Mouse (Mus musculus): ENCODE data around the gene Tmem156. TPM values are rescaled to one million over a fixed set of nuclear protein-coding genes. Genes with fewer than 3 reads are reported as not detected.
A peak's percentile ranks its signal among the peaks of the same experiment; 100 is the strongest.

Tmem156 gene
- 0.16 TPM in 1 of 2 replicates, not detected in the other for polyA plus RNA-seq (2016; fragmentation: Nextera tagmentation; extraction: Ambion mirVana)

DNA sequence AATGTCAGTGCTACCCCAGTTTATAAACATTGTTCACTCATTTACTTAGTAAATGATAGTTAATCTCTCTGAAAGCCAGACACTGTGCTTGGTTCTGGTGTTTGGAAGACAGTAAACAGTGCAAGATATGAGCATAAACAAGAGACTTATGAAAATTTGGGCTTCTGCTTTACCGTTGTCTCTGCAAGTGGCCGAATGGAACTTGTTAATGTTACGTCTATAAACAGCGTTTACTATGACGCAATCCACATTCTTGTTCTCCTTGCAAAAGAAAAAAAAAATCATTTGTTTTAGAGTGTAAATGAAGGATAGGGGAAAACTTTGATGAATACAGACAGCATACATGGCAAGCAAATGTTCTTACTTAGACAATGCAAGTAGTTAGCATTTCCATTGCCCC, at the start of gene Tmem156:
TSS of gene Tmem156 (minus strand) at position 212 of the 400 bp plus-strand sequence.
- no peak within 1 kb of the TSS for H3K4me3 ChIP-seq
- 87% methylated on average over 5 of the region's 5 CpGs for WGBS
- H3K27ac ChIP-seq (replicated peaks) = no peak within 1 kb of the TSS
- no peaks in the 10 kb centered on the region for H3K9me3 ChIP-seq
- no peak for DNase-seq (ENCODE audit: low spot score)
- H3K36me3 ChIP-seq (replicated peaks) = no peaks in the 10 kb centered on the region
- H3K4me1 ChIP-seq = 0 out of 2 replicates have a peak, but pooled peaks cover 6% of the 10 kb centered on the region
- no peaks in the 10 kb centered on the region for H3K27me3 ChIP-seq (replicated peaks; ENCODE audit: low read depth, poor library complexity, severe bottlenecking)

DNA sequence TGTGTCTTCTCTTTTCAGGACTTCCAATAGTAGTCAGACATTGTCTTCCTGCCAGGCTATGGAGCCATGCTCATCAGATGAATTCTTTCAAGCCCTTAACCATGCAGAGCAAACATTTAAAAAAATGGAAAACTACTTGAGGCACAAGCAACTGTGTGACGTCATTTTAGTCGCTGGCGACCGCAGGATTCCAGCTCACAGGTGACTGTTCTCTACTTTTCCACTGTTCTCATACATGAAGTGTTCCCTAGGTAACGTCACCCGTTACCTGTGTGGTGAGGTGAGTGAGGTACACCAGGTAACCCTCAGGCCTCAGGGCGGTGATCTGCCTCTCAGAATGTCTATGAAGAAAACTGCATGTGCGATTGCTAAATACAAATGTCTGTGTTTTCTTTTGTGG, 49.3 kb upstream of the Tmem156 start:
- Histone ChIP-seq H3K9me3 (no peaks in the 10 kb centered on the region), H3K27me3 (replicated peaks; ENCODE audit: low read depth, poor library complexity, severe bottlenecking) (no peaks in the 10 kb centered on the region), H3K36me3 (replicated peaks) (peaks cover 16% of the 10 kb centered on the region), H3K4me3 (no peak overlapping the region), H3K4me1 (no peaks in the 10 kb centered on the region), H3K27ac (replicated peaks) (no peak overlapping the region)
- DNase-seq (ENCODE audit: low spot score) = no peak
- WGBS = 93% methylated on average over 8 of the region's 8 CpGs

- no peak for DNase-seq (ENCODE audit: low spot score)
- H3K36me3 ChIP-seq (replicated peaks) = peaks cover under 1% of the 10 kb centered on the region; the same call in 1 of the 2 replicates
- no peaks in the 10 kb centered on the region for H3K4me1 ChIP-seq
- H3K9me3 ChIP-seq = no peaks in the 10 kb centered on the region
- H3K27ac ChIP-seq (replicated peaks) = no peak overlapping the region
- no peak overlapping the region for H3K4me3 ChIP-seq
- 83% methylated on average over 6 of the region's 6 CpGs for WGBS
- no peaks in the 10 kb centered on the region for H3K27me3 ChIP-seq (replicated peaks; ENCODE audit: low read depth, poor library complexity, severe bottlenecking)
Measured at GRCm38 (mm10) chr5:65137073-65137472, 45.1 kb upstream of the Tmem156 start.

- WGBS = 78% methylated on average over 7 of the region's 7 CpGs
- Histone ChIP-seq H3K27me3 (replicated peaks; ENCODE audit: low read depth, poor library complexity, severe bottlenecking) (no peaks in the 10 kb centered on the region), H3K4me1 (peaks cover 5% of the 10 kb centered on the region), H3K27ac (replicated peaks) (no peak overlapping the region), H3K36me3 (replicated peaks) (no peaks in the 10 kb centered on the region), H3K9me3 (no peaks in the 10 kb centered on the region), H3K4me3 (no peak overlapping the region)
- no peak for DNase-seq (ENCODE audit: low spot score)
Measured at GRCm38 (mm10) chr5:65136159-65136558, 44.2 kb upstream of the Tmem156 start.

- Histone ChIP-seq H3K4me3 (peak overlapping the region; percentile 59), H3K27ac (replicated peaks) (peak overlapping the region; percentile 73), H3K9me3 (no peaks in the 10 kb centered on the region), H3K4me1 (peaks cover 11% of the 10 kb centered on the region), H3K27me3 (replicated peaks; ENCODE audit: low read depth, poor library complexity, severe bottlenecking) (no peaks in the 10 kb centered on the region), H3K36me3 (replicated peaks) (no peaks in the 10 kb centered on the region)
- WGBS = 17% methylated on average over 20 of the region's 20 CpGs
- peak; percentile 22 for DNase-seq (ENCODE audit: low spot score)
Measured at GRCm38 (mm10) chr5:65131211-65131879, 39.4 kb upstream of the Tmem156 start.

DNA sequence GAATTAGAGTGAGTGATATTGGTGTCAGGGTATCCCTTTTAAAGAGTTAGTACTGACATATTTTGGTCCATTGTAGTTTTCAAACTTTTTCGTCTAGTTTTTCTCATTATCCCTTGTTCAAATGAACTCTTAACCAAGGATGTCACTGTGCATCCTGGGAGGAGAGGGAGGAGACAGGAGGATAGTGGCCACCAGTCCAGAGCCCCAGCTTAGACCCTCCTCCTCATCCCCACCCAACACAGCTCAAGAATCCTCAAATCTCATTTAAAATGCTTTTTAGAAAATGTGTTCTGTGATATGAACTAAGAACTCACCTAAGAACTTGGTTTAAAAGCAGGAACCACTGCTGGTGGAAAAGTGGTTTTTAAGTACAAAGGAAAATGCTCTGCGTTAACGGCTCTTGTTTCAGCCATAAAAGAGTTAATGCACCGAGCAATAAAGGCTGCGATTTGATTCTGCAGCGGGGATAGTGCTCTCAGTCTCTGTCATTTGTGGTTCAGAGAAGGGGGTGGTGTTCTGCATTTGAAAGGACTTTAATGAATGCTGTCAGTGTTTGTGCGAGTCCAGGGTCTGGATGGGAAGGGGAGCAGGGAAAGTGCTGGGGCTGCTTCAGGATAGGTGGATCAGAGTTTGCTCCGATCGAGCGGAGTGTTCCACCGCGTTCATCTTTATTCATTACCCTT, 38.7 kb upstream of the Tmem156 start:
- Histone ChIP-seq H3K27ac (replicated peaks) (peak overlapping the region; percentile 73), H3K27me3 (replicated peaks; ENCODE audit: low read depth, poor library complexity, severe bottlenecking) (no peaks in the 10 kb centered on the region), H3K4me1 (peaks cover 11% of the 10 kb centered on the region), H3K4me3 (peak overlapping the region; percentile 59), H3K9me3 (no peaks in the 10 kb centered on the region), H3K36me3 (replicated peaks) (no peaks in the 10 kb centered on the region)
- WGBS = 6% methylated on average over 12 of the region's 12 CpGs
- peak; percentile 52 for DNase-seq (ENCODE audit: low spot score)

DNA sequence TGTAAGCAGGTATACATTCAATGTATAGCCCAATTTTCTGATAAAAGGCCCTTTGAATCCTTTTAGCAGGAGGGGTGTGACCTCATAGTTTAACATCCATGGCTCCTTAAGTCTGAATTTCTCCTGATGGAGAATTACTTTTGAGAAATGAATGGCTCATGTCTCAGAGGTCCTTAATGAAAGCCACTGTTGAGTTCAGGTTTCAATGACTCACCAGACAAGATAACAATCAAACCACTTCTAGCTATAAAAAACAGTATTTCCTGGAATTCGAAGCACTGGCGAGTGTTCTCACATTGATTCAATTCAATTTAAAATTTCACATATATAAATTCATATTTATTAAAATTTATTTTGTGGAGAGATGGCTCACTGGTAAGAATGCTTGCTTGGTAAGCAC, 36.5 kb upstream of the Tmem156 start:
- H3K27ac ChIP-seq (replicated peaks) = no peak overlapping the region
- H3K36me3 ChIP-seq (replicated peaks) = no peaks in the 10 kb centered on the region
- no peaks in the 10 kb centered on the region for H3K9me3 ChIP-seq
- H3K4me3 ChIP-seq = no peak overlapping the region
- 79% methylated on average over 2 of the region's 2 CpGs for WGBS
- H3K27me3 ChIP-seq (replicated peaks; ENCODE audit: low read depth, poor library complexity, severe bottlenecking) = no peaks in the 10 kb centered on the region
- peaks cover 11% of the 10 kb centered on the region for H3K4me1 ChIP-seq
- DNase-seq (ENCODE audit: low spot score) = no peak

- WGBS = 88% methylated on average over 1 of the region's 1 CpGs
Measured at GRCm38 (mm10) chr5:65126137-65126536, 34.2 kb upstream of the Tmem156 start.

DNA sequence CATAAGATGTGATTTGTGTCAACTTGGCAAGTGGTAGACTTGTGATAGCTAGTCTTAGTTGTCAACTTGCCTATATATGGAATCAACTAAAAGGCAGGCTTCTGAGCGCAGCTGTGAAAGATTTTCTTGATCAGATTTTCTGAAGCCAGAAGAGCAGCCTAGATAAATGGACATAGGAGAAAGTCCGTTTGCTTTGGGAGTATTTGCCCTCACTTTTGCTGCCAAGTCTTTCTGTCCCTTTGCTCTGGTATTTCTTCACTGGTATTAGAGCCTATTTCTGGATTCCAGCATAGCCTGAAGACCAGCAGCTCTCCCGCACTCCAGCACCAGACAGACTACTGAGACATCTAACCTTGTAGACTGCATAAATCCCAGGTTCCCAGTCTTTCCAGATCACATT, 30.7 kb upstream of the Tmem156 start:
- no peaks in the 10 kb centered on the region for H3K4me1 ChIP-seq
- no peak for DNase-seq (ENCODE audit: low spot score)
- H3K9me3 ChIP-seq = no peaks in the 10 kb centered on the region
- H3K4me3 ChIP-seq = no peak overlapping the region
- 89% methylated on average over 3 of the region's 3 CpGs for WGBS
- no peaks in the 10 kb centered on the region for H3K27me3 ChIP-seq (replicated peaks; ENCODE audit: low read depth, poor library complexity, severe bottlenecking)
- H3K36me3 ChIP-seq (replicated peaks) = no peaks in the 10 kb centered on the region
- no peak overlapping the region for H3K27ac ChIP-seq (replicated peaks)

More at GRCm38 (mm10) chr5:65126137-65126536, 34.2 kb upstream of the Tmem156 start:
- Histone ChIP-seq H3K4me3 (no peak overlapping the region), H3K9me3 (no peaks in the 10 kb centered on the region), H3K36me3 (replicated peaks) (no peaks in the 10 kb centered on the region), H3K27me3 (replicated peaks; ENCODE audit: low read depth, poor library complexity, severe bottlenecking) (no peaks in the 10 kb centered on the region), H3K4me1 (peaks cover 6% of the 10 kb centered on the region; the same call in 1 of the 2 replicates), H3K27ac (replicated peaks) (no peak overlapping the region)
- DNase-seq (ENCODE audit: low spot score) = no peak

DNA sequence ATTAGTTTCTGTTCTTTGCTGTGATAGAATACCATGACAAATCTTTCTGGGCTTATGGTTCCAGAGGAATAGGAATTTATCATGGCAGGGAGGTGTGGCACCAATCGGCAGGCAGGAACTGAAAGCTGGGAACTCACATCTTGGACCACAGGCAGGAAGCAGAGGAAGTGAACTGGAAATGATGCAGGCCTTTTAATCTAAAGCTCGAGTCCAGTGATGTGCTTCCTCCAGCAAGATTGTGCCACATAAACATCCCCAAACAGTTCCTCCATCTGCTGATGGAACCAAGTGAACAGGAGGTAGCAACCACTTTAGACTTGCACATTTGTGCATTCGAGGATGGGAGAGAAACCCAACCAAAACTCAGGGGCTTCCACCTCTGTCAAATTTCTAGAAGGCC, 28.0 kb upstream of the Tmem156 start:
- WGBS = 72% methylated on average over 3 of the region's 3 CpGs
- peaks cover 8% of the 10 kb centered on the region for H3K36me3 ChIP-seq (replicated peaks)
- no peak overlapping the region for H3K27ac ChIP-seq (replicated peaks)
- H3K27me3 ChIP-seq (replicated peaks; ENCODE audit: low read depth, poor library complexity, severe bottlenecking) = no peaks in the 10 kb centered on the region
- no peaks in the 10 kb centered on the region for H3K4me1 ChIP-seq
- DNase-seq (ENCODE audit: low spot score) = no peak
- no peak overlapping the region for H3K4me3 ChIP-seq
- H3K9me3 ChIP-seq = 0 out of 2 replicates have a peak, but pooled peaks cover 3% of the 10 kb centered on the region

DNA sequence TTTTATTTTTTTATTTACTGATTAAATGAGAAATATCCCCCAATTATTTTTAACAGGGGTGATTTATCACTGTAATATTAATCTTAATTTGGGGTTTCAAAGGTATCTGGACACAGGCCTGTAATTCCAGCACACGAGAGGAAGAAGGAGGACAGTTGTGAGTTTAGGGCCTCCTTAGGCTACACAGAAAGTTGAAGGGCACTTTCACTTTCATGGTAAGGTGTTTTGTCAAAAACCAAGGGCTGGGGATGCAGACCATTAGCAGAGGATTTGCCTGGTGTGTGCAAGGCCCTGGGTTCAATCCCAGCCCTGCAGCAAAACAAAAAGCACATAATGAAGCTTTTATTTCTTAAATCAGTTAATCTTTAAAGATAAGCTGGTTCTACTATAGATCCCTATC, 27.6 kb upstream of the Tmem156 start:
- Histone ChIP-seq H3K27me3 (replicated peaks; ENCODE audit: low read depth, poor library complexity, severe bottlenecking) (no peaks in the 10 kb centered on the region), H3K4me3 (no peak overlapping the region), H3K4me1 (no peaks in the 10 kb centered on the region), H3K9me3 (0 out of 2 replicates have a peak, but pooled peaks cover 3% of the 10 kb centered on the region), H3K36me3 (replicated peaks) (peaks cover 8% of the 10 kb centered on the region), H3K27ac (replicated peaks) (no peak overlapping the region)
- DNase-seq (ENCODE audit: low spot score) = no peak
- 90% methylated on average over 1 of the region's 1 CpGs for WGBS

GRCm38 (mm10) chr5:65116789-65117188, 24.9 kb upstream of the Tmem156 start:
- 99% methylated on average over 2 of the region's 2 CpGs for WGBS
- Histone ChIP-seq H3K4me1 (no peaks in the 10 kb centered on the region), H3K27me3 (replicated peaks; ENCODE audit: low read depth, poor library complexity, severe bottlenecking) (no peaks in the 10 kb centered on the region), H3K9me3 (0 out of 2 replicates have a peak, but pooled peaks cover 3% of the 10 kb centered on the region), H3K27ac (replicated peaks) (no peak overlapping the region), H3K4me3 (no peak overlapping the region), H3K36me3 (replicated peaks) (peaks cover 8% of the 10 kb centered on the region)
- DNase-seq (ENCODE audit: low spot score) = no peak

GRCm38 (mm10) chr5:65113323-65113722, 21.4 kb upstream of the Tmem156 start:
- Histone ChIP-seq H3K9me3 (0 out of 2 replicates have a peak, but pooled peaks cover 3% of the 10 kb centered on the region), H3K27me3 (replicated peaks; ENCODE audit: low read depth, poor library complexity, severe bottlenecking) (no peaks in the 10 kb centered on the region), H3K27ac (replicated peaks) (no peak overlapping the region), H3K36me3 (replicated peaks) (peaks cover 8% of the 10 kb centered on the region), H3K4me1 (peaks cover 1% of the 10 kb centered on the region), H3K4me3 (no peak overlapping the region)
- WGBS = 93% methylated on average over 6 of the region's 6 CpGs
- DNase-seq (ENCODE audit: low spot score) = no peak

Measured in embryonic facial prominence, embryonic 10.5 days (tissue).